Mouse (Mus musculus) olfactory bulb, adult 2 months (tissue): ENCODE results near the gene Scyl1.

ENCODE experiments used
- CTCF ChIP-seq: fragments of 200-500 bp; IDR thresholded peaks from 2 replicates; pipeline ENCODE4 v1.5.1; 2012; ENCODE audit warnings: low read depth, mild to moderate bottlenecking, low read length, moderate library complexity; ENCODE audit not compliant: insufficient read depth
- POLR2A ChIP-seq: fragments of 200-500 bp; IDR thresholded peaks from 2 replicates; pipeline ENCODE4 v1.6.1; 2012; ENCODE audit warnings: mild to moderate bottlenecking, low read depth, low read length, moderate library complexity; ENCODE audit not compliant: insufficient read depth

DNA sequence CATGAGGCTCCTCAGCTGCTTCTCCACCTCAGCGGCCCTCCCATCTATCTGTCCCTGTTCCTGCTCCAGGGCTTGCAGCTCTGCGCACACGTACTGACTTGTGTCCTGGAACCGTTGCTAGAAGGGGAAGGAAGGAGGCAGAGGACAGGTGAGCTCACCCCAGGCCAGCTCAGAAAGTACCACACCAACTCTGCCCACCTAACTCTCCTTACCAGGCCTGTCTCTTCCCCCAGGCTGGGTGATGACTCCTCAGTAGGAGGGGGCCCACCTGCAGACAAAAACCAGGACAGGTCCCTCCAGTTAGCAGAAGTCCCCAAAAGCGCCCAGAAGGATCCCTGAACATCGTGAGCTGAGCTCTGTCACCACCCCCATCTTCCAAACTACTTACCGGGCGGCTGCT is 60.6 kb downstream of the Scyl1 start:
- TF ChIP-seq CTCF (no peak), POLR2A (no peak)
